Mouse (Mus musculus) adrenal gland, postnatal 36 days (tissue): Measurements from ENCODE around the gene Dop1a. TPM values are rescaled to one million over a fixed set of nuclear protein-coding genes. Genes with fewer than 3 reads are reported as not detected.
"Not testable (repeated sequence)": the region's sequence is repeated elsewhere in the genome, so short reads cannot be mapped to it uniquely, and the experiment has no call there.

Experiments
- DNase-seq, 2 experiments: peaks; one replicate each; pipeline ENCODE4 v3.0.0; 2021; ENCODE audit warnings: mixed read lengths in 1 of 2
- total RNA-seq, 2 experiments: library from RNA; stranded (reverse); gene quantifications; 2 replicates each; pipeline ENCODE4 v1.2.3; 2021

The Dop1a gene
- total RNA-seq, 2 experiments from 2014 or later = 23.6 to 24.5 TPM

DNA sequence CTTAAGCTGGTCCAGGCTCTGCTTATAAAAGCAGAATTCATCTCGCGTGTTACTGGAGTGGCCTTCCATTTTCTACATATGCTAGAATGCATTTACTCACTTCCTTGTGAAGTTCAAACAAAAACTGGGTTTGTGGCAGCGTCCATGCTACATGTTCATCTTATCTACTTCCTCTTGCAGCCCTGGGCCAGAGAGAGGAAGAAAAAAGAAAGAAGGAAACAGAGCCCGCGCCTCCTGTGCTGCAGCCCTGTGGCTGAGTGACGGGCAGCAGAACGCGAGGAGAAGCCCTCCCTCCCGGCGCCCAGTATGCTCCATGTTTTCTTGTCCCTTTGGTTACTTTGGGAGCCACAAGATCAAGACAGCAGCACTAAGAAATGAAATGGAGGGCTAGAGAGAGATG, 112.7 kb downstream of the Dop1a start:
- no peak for DNase-seq

- peak; percentile 76 to 80 for DNase-seq
Observed at GRCm38 (mm10) chr9:86583740-86584139, 116.8 kb downstream of the Dop1a start.

GRCm38 (mm10) chr9:86587019-86587795, 120.3 kb downstream of the Dop1a start:
- DNase-seq = no peak

DNA sequence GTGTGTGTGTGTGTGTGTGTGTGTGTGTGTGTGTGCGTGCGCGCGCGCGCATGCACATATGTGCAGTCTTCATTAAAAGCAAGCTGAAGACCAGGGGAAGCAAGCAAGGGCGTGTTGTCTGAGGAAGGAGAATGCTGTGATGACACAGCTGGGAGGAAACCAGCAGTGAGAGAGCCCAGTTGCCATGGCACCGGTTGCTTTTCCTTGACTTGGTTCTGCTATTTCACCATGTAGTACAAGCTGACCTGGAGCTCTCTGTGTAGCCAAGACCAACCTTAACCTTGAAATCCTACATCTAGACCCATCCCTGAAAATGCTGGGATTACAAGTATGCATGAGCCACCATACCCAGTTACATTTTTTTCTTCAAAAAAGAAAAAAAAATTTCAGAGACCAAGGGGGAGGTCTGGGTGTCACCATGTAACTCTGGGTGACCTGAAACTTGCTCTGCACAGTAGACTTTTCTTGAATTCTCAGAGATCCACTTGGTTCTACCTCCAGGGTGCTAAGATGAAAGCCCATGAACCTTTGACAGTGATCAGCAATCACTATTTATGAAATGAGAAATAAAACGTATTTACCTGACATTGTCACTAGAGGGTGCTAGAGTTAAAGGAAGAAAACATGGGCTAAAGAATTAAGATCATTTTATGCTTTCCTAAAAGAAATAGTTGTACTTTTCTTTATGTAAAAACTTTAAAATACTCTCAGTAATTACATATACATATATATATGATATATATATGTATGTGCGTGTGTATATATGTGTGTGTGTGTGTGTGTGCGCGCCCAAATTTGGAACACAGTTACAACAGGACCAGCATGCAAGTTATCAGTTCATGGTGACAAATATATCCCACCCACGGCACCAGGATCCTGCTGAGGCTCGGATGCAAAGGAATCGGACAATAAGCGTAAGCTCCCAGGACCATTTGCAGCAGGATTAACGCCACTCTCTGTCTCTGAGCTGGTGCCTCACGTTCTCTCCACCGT, 126.0 kb downstream of the Dop1a start:
- DNase-seq = peak; percentile 44 to 57

GRCm38 (mm10) chr9:86594357-86594767, 127.4 kb downstream of the Dop1a start:
- not testable (repeated sequence) for DNase-seq

DNA sequence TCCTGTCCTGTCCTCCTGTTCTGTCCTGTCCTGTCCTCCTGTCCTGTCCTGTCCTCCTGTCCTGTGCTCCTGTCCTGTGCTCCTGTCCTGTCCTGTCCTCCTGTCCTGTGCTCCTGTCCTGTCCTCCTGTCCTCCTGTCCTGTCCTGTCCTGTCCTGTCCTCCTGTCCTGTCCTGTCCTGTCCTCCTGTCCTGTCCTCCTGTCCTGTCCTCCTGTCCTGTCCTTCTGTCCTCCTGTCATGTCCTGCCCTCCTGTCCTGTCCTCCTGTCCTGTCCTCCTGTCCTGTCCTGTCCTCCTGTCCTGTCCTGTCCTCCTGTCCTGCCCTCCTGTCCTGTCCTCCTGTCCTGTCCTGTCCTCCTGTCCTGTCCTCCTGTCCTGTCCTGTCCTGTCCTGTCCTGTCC, 130.0 kb downstream of the Dop1a start:
- DNase-seq = not testable (repeated sequence)

- no peak for DNase-seq
Observed at GRCm38 (mm10) chr9:86599723-86600303, 132.9 kb downstream of the Dop1a start.

Other genes with a start within 250 kb of the Dop1a start
- gene Ube2cbp, start 2.2 kb upstream of the Dop1a start, total RNA-seq = 1 to 10 TPM; 1.8 to 3.3 TPM
- gene Pgm3, start 104.7 kb downstream of the Dop1a start, total RNA-seq = 10 to 100 TPM; 27.8 to 46.9 TPM
- 10 to 100 TPM in 1 of 2 experiments, 1 to 10 TPM in 1; 3.3 to 16.4 TPM for gene Rwdd2a, start 104.8 kb downstream of the Dop1a start, total RNA-seq
- 1,000 to 10,000 TPM; 1,431 to 2,044 TPM for gene Me1, start 228.8 kb downstream of the Dop1a start, total RNA-seq